Mouse (Mus musculus) heart, embryonic 14.5 days (tissue): ENCODE data around the gene Ptn. TPM values are rescaled to one million over a fixed set of nuclear protein-coding genes. Genes with fewer than 3 reads are reported as not detected.
A peak's percentile ranks its signal among the peaks of the same experiment; 100 is the strongest.

Experiments
- ATAC-seq: fragments of 200-750 bp; cut with Nextera tagmentation; 2 replicates; pipeline ENCODE4 v1.8.0; 2017; ENCODE audit warnings: low read depth, moderate TSS enrichment; ENCODE audit not compliant: insufficient number of reproducible peaks, insufficient read depth, low FRiP score
- H3K27ac ChIP-seq, 2 experiments: fragments of 200-500 bp in 1 of 2; fragments of 300-500 bp in 1 of 2; sonication (generic) in 1 of 2; replicated peaks in 1 of 2; 2 replicates each; pipeline ENCODE4 v1.5.1; 2012 to 2014; ENCODE audit warnings: low read depth in 2 of 2, low read length in 2 of 2, control low read depth in 1 of 2, mild to moderate bottlenecking in 1 of 2, mixed read lengths in 1 of 2; ENCODE audit not compliant: control insufficient read depth in 1 of 2, insufficient read depth in 1 of 2
- H3K27me3 ChIP-seq: fragments of 300-500 bp; sonication (generic); 2 replicates; pipeline ENCODE4 v1.6.1; 2014; ENCODE audit warnings: mild to moderate bottlenecking, low read length, control low read depth; ENCODE audit not compliant: control insufficient read depth, insufficient read depth
- H3K36me3 ChIP-seq: fragments of 300-500 bp; sonication (generic); 2 replicates; pipeline ENCODE4 v1.6.1; 2014; ENCODE audit warnings: mild to moderate bottlenecking, control low read depth, low read length, mixed read lengths; ENCODE audit not compliant: control insufficient read depth, insufficient read depth
- H3K4me1 ChIP-seq, 2 experiments: fragments of 200-500 bp in 1 of 2; fragments of 300-500 bp in 1 of 2; sonication (generic) in 1 of 2; 2 replicates each; pipeline ENCODE4 v1.6.1; 2012 to 2014; ENCODE audit warnings: low read length in 2 of 2, control low read depth in 1 of 2, mixed read lengths in 1 of 2; ENCODE audit not compliant: control insufficient read depth in 2 of 2, insufficient read depth in 2 of 2
- H3K4me2 ChIP-seq: fragments of 300-500 bp; sonication (generic); 2 replicates; pipeline ENCODE4 v1.6.1; 2014; ENCODE audit warnings: mild to moderate bottlenecking, low read length
- H3K4me3 ChIP-seq, 2 experiments: fragments of 200-500 bp in 1 of 2; fragments of 300-500 bp in 1 of 2; sonication (generic) in 1 of 2; 2 replicates each; pipeline ENCODE4 v1.5.1; 2012 to 2014; ENCODE audit warnings: low read length in 2 of 2, mild to moderate bottlenecking in 2 of 2, control low read depth in 1 of 2, low read depth in 1 of 2, moderate library complexity in 1 of 2; ENCODE audit not compliant: control insufficient read depth in 1 of 2, insufficient read depth in 1 of 2
- H3K9ac ChIP-seq: fragments of 300-500 bp; sonication (generic); 2 replicates; pipeline ENCODE4 v1.6.1; 2014; ENCODE audit warnings: mild to moderate bottlenecking, low read length
- H3K9me3 ChIP-seq: fragments of 300-500 bp; sonication (generic); 2 replicates; pipeline ENCODE4 v1.6.1; 2016; ENCODE audit warnings: low read length, control low read depth; ENCODE audit not compliant: control insufficient read depth
- WGBS: fragments of 180-500 bp; shearing (Covaris S2); extraction: QIAGEN DNeasy Blood & Tissue Kit; methylation state at CpG from one replicate; pipeline ENCODE4 v1.1.7; 2014; 5-methylcytosine and 5-hydroxymethylcytosine counted together
- polyA plus RNA-seq: library from polyadenylated mRNA; unstranded; fragments of >200 nt; fragmentation: Nextera tagmentation; extraction: Ambion mirVana; gene quantifications from 2 replicates; pipeline ENCODE4 v1.2.1, GENCODE M21; 2014

The Ptn gene
- polyA plus RNA-seq, 1 experiment from 2014 or later = 395 TPM

DNA sequence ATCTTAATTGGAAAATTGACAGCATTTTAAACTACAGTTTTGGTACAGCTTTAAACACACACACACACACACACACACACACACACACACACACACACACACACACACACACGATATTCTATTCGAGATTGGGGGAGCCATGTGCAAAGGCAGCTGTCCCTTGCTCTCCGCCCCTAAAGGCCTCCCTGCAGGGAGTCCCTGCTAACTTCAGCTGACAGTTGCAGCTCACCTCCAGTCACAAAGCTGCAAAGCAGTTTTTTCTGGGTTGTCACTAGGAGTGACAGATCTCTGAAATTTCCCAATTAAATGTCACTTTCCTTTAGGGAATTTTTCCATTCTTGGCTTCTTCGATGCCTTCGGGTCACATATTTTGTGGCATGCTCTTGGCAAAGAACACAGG is 428 bp upstream of the Ptn start:
- Histone ChIP-seq H3K27ac (peak overlapping the region; percentile 66 to 67; a peak in 2 of 4 replicates), H3K4me3 (peak overlapping the region; percentile 50 to 73; a peak in 3 of 4 replicates), H3K27me3 (no peaks in the 10 kb centered on the region), H3K4me1 (peaks cover 0 to 7% of the 10 kb centered on the region in 2 experiments; a peak in 2 of 4 replicates), H3K9ac (peak overlapping the region; percentile 74), H3K9me3 (no peaks in the 10 kb centered on the region), H3K4me2 (peak overlapping the region; percentile 65), H3K36me3 (0 out of 2 replicates have a peak, but pooled peaks cover 9% of the 10 kb centered on the region)
- ATAC-seq = no peak
- WGBS = 12% methylated on average over 5 of the region's 5 CpGs

- 17% methylated on average over 7 of the region's 7 CpGs for WGBS
- no peaks in the 10 kb centered on the region for H3K9me3 ChIP-seq
- ATAC-seq = no peak
- peak overlapping the region; percentile 65 for H3K4me2 ChIP-seq
- H3K27me3 ChIP-seq = no peaks in the 10 kb centered on the region
- peaks cover 0 to 7% of the 10 kb centered on the region in 2 experiments; a peak in 2 of 4 replicates for H3K4me1 ChIP-seq
- H3K9ac ChIP-seq = peak overlapping the region; percentile 74
- H3K27ac ChIP-seq = peak overlapping the region; percentile 66 to 67
- peak overlapping the region; percentile 50 to 73 for H3K4me3 ChIP-seq
- 0 out of 2 replicates have a peak, but pooled peaks cover 9% of the 10 kb centered on the region for H3K36me3 ChIP-seq
Measured at GRCm38 (mm10) chr6:36809311-36809726, 701 bp downstream of the Ptn start.

GRCm38 (mm10) chr6:36808306-36809058 is 1.5 kb downstream of the Ptn start:
- Histone ChIP-seq H3K9ac (peak overlapping the region; percentile 74), H3K4me2 (peak overlapping the region; percentile 65), H3K9me3 (no peaks in the 10 kb centered on the region), H3K36me3 (peaks cover 12% of the 10 kb centered on the region; the same call in 1 of the 2 replicates), H3K4me3 (peak overlapping the region; percentile 50 to 73), H3K27me3 (no peaks in the 10 kb centered on the region), H3K4me1 (peaks cover 0 to 7% of the 10 kb centered on the region in 2 experiments; a peak in 2 of 4 replicates), H3K27ac (peak overlapping the region; percentile 0 to 66; a peak in 2 of 4 replicates)
- no peak for ATAC-seq
- 73% methylated on average over 7 of the region's 7 CpGs for WGBS

DNA sequence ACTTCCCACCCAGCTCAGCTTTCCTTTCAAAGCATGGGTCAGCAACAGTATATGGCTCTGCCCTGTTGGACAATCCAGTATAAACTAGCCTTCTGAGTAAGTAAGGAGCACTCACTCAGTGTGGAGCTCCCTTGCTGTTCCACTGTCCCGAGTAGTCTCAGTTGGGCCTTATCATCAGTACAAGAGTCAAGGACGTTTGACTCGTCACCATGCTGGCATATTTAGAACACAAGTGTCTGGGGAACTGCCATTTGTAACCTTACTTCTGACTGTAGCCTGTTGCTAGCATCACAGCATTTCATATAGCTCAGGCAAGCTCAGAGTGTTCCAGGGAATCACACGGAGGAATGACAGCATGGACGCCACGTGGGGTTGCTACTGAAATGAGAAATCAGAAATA is 3.1 kb downstream of the Ptn start:
- H3K9me3 ChIP-seq = no peaks in the 10 kb centered on the region
- H3K36me3 ChIP-seq = peaks cover 16% of the 10 kb centered on the region; the same call in 1 of the 2 replicates
- ATAC-seq = no peak
- H3K4me1 ChIP-seq = peaks cover 0 to 7% of the 10 kb centered on the region in 2 experiments; a peak in 2 of 4 replicates
- H3K4me2 ChIP-seq = peak overlapping the region; percentile 65
- H3K9ac ChIP-seq = no peak overlapping the region
- H3K27ac ChIP-seq = no peak overlapping the region
- 54% methylated on average over 6 of the region's 6 CpGs for WGBS
- no peaks in the 10 kb centered on the region for H3K27me3 ChIP-seq
- H3K4me3 ChIP-seq = no peak overlapping the region

- no peak for ATAC-seq
- WGBS = 72% methylated on average over 5 of the region's 5 CpGs
- no peak overlapping the region for H3K27ac ChIP-seq
- H3K36me3 ChIP-seq = peaks cover 8% of the 10 kb centered on the region; the same call in 1 of the 2 replicates
- H3K4me3 ChIP-seq = no peak overlapping the region
- H3K9ac ChIP-seq = no peak overlapping the region
- no peaks in the 10 kb centered on the region for H3K27me3 ChIP-seq
- no peaks in the 10 kb centered on the region; a peak in 1 of 4 replicates for H3K4me1 ChIP-seq
- no peak overlapping the region for H3K4me2 ChIP-seq
- no peaks in the 10 kb centered on the region for H3K9me3 ChIP-seq
Measured at GRCm38 (mm10) chr6:36800309-36800946, 9.6 kb downstream of the Ptn start.

- Histone ChIP-seq H3K9ac (no peak overlapping the region), H3K27ac (no peak overlapping the region), H3K4me1 (peaks cover 0 to 2% of the 10 kb centered on the region in 2 experiments; a peak in 1 of 4 replicates), H3K4me2 (no peak overlapping the region), H3K4me3 (no peak overlapping the region), H3K27me3 (no peaks in the 10 kb centered on the region), H3K36me3 (no peaks in the 10 kb centered on the region; the same call in 1 of the 2 replicates), H3K9me3 (no peaks in the 10 kb centered on the region)
- ATAC-seq = no peak
- 60% methylated on average over 3 of the region's 3 CpGs for WGBS
Measured at GRCm38 (mm10) chr6:36797066-36797655, 12.9 kb downstream of the Ptn start.

GRCm38 (mm10) chr6:36794535-36794934 is 15.5 kb downstream of the Ptn start:
- Histone ChIP-seq H3K9me3 (no peaks in the 10 kb centered on the region), H3K36me3 (no peaks in the 10 kb centered on the region; the same call in 1 of the 2 replicates), H3K4me1 (peaks cover 0 to 2% of the 10 kb centered on the region in 2 experiments; a peak in 1 of 4 replicates), H3K4me2 (no peak overlapping the region), H3K27ac (no peak overlapping the region), H3K9ac (no peak overlapping the region), H3K27me3 (no peaks in the 10 kb centered on the region), H3K4me3 (no peak overlapping the region)
- no peak for ATAC-seq
- 85% methylated on average over 4 of the region's 4 CpGs for WGBS
